Mouse (Mus musculus) lung, postnatal 0 days (tissue): ENCODE data around the gene Paxbp1. TPM values are rescaled to one million over a fixed set of nuclear protein-coding genes. Genes with fewer than 3 reads are reported as not detected.
A peak's percentile ranks its signal among the peaks of the same experiment; 100 is the strongest.

Experiments
- ATAC-seq: fragments of 200-750 bp; cut with Nextera tagmentation; 2 replicates; pipeline ENCODE4 v1.8.0; 2017; ENCODE audit warnings: moderate library complexity
- DNase-seq: peaks from one replicate; pipeline ENCODE4 v3.0.0-alpha.2; 2016; ENCODE audit warnings: low spot score
- H3K27ac ChIP-seq: fragments of 300-500 bp; sonication (generic); 2 replicates; pipeline ENCODE4 v1.5.1; 2014; ENCODE audit warnings: antibody characterized with exemption, mild to moderate bottlenecking, low read length, mixed read lengths
- H3K27me3 ChIP-seq: fragments of 300-500 bp; sonication (generic); replicated peaks from 2 replicates; pipeline ENCODE4 v1.6.1; 2014; ENCODE audit warnings: low read length, mixed read lengths; ENCODE audit not compliant: insufficient read depth
- H3K36me3 ChIP-seq: fragments of 300-500 bp; sonication (generic); 2 replicates; pipeline ENCODE4 v1.6.1; 2014; ENCODE audit warnings: low read length, mixed read lengths; ENCODE audit not compliant: insufficient read depth
- H3K4me1 ChIP-seq: fragments of 300-500 bp; sonication (generic); 2 replicates; pipeline ENCODE4 v1.6.1; 2014; ENCODE audit warnings: antibody characterized with exemption, low read depth, low read length, mixed read lengths; ENCODE audit not compliant: insufficient read depth
- H3K4me2 ChIP-seq: fragments of 300-500 bp; sonication (generic); replicated peaks from 2 replicates; pipeline ENCODE4 v1.6.1; 2014; ENCODE audit warnings: low read depth, mild to moderate bottlenecking, low read length, moderate library complexity, mixed read lengths
- H3K4me3 ChIP-seq: fragments of 300-500 bp; sonication (generic); 2 replicates; pipeline ENCODE4 v1.5.1; 2014; ENCODE audit warnings: low read depth, low read length
- H3K9ac ChIP-seq: fragments of 300-500 bp; sonication (generic); replicated peaks from 2 replicates; pipeline ENCODE4 v1.6.1; 2014; ENCODE audit warnings: low read depth, mild to moderate bottlenecking
- H3K9me3 ChIP-seq: fragments of 300-500 bp; sonication (generic); 2 replicates; pipeline ENCODE4 v1.6.1; 2016; ENCODE audit warnings: low read length, mixed read lengths
- CTCF ChIP-seq: IDR thresholded peaks from 2 replicates; pipeline ENCODE4 v1.5.1; 2016; ENCODE audit warnings: antibody characterized with exemption, mild to moderate bottlenecking
- EP300 ChIP-seq: IDR thresholded peaks from 2 replicates; pipeline ENCODE4 v1.6.1; 2016; ENCODE audit warnings: antibody characterized with exemption, mild to moderate bottlenecking, control low read depth
- WGBS: fragments of 180-500 bp; shearing (Covaris S2); extraction: QIAGEN DNeasy Blood & Tissue Kit; methylation state at CpG from one replicate; pipeline ENCODE4 v1.1.7; 2014; 5-methylcytosine and 5-hydroxymethylcytosine counted together
- polyA plus RNA-seq: library from polyadenylated mRNA; unstranded; fragments of >200 nt; fragmentation: Nextera tagmentation; extraction: Ambion mirVana; gene quantifications from 2 replicates; pipeline ENCODE4 v1.2.1, GENCODE M21; 2015

The Paxbp1 gene
- polyA plus RNA-seq, 1 experiment from 2014 or later, result 20.3 TPM

DNA sequence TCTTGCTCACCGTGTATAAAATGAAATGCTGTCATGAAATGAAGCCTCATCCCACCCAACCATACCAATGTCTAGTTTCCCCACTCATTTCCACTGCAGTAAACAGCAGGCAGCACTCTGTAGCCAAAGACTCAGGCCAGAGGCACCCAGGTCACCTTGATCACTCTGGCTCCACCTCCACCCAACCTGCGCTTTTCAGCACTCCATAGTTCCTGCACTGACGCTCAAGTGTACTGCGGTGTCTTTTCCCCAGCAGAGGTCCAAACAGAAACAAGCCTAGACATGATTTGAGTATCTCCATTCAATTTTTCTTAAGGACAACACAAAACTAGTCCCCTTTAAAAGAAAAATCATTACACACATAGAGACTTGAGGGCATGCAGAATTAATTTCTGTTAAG is 24.9 kb downstream of the Paxbp1 start:
- H3K36me3 ChIP-seq, result peaks cover 41% of the 10 kb centered on the region
- no peaks in the 10 kb centered on the region for H3K27me3 ChIP-seq
- H3K9me3 ChIP-seq, result no peaks in the 10 kb centered on the region
- no peak overlapping the region for H3K27ac ChIP-seq
- H3K9ac ChIP-seq, result no peak overlapping the region
- H3K4me2 ChIP-seq, result no peak overlapping the region
- H3K4me3 ChIP-seq, result no peak overlapping the region
- no peak for DNase-seq
- TF ChIP-seq CTCF (no peak), EP300 (no peak)
- WGBS, result 98% methylated on average over 4 of the region's 4 CpGs
- H3K4me1 ChIP-seq, result no peaks in the 10 kb centered on the region
- no peak for ATAC-seq

DNA sequence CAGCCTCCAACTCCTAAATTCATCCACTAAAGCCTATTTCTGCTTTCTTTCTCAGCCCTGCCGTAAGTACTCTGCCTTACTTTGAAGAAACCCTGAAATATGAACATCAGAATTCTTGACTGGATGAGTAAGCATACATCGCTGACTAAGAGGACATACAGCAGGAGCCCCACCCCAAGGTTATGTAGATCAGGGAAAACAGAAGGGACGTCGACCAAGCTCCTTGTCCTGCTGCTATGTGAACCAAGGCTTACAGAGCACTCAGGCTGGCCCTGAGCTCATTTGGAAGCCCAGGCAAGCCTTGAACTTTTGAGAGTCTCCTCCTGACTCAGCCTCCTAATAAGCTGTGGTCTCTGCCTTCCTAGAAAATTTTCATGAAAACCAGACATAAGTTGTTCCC is 28.6 kb downstream of the Paxbp1 start:
- Histone ChIP-seq H3K4me2 (no peak overlapping the region), H3K27me3 (no peaks in the 10 kb centered on the region), H3K9me3 (no peaks in the 10 kb centered on the region), H3K36me3 (peaks cover 30% of the 10 kb centered on the region; the same call in 1 of the 2 replicates), H3K4me3 (no peak overlapping the region), H3K27ac (no peak overlapping the region), H3K4me1 (no peaks in the 10 kb centered on the region), H3K9ac (no peak overlapping the region)
- DNase-seq, result no peak
- TF ChIP-seq CTCF (no peak), EP300 (no peak)
- no peak for ATAC-seq
- 80% methylated on average over 4 of the region's 4 CpGs for WGBS

DNA sequence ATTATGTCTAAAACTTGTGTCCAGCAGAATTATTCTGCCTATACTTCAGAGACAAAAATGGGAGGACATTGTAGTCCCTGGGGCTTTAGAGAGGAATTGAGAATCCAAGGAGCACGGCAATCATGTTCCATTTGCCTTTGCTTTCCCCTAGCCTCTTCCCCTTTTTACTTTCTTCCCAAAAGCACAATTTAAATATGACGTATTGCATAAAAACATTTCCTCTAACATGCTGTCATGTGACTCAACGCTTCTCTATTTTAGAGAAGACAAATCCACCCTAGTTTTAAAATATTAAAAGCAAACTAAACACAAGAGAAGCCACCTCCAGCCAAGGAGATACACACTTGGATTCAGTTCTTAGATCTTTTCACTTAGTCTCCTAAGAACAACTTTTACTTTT is 32.5 kb downstream of the Paxbp1 start:
- H3K27ac ChIP-seq, result peak overlapping the region; percentile 91
- no peaks in the 10 kb centered on the region for H3K9me3 ChIP-seq
- 0 out of 2 replicates have a peak overlapping the region, but pooled peaks have one; percentile 63 for H3K9ac ChIP-seq
- no peak for ATAC-seq
- peak overlapping the region; percentile 91 for H3K4me3 ChIP-seq
- peak overlapping the region; percentile 84 for H3K4me2 ChIP-seq
- TF ChIP-seq EP300, result no peak
- TF ChIP-seq CTCF, result no peak
- peak; percentile 69 for DNase-seq
- no peaks in the 10 kb centered on the region for H3K27me3 ChIP-seq
- WGBS, result 21% methylated on average over 3 of the region's 3 CpGs
- peaks cover 12% of the 10 kb centered on the region; the same call in 1 of the 2 replicates for H3K36me3 ChIP-seq
- H3K4me1 ChIP-seq, result no peaks in the 10 kb centered on the region

DNA sequence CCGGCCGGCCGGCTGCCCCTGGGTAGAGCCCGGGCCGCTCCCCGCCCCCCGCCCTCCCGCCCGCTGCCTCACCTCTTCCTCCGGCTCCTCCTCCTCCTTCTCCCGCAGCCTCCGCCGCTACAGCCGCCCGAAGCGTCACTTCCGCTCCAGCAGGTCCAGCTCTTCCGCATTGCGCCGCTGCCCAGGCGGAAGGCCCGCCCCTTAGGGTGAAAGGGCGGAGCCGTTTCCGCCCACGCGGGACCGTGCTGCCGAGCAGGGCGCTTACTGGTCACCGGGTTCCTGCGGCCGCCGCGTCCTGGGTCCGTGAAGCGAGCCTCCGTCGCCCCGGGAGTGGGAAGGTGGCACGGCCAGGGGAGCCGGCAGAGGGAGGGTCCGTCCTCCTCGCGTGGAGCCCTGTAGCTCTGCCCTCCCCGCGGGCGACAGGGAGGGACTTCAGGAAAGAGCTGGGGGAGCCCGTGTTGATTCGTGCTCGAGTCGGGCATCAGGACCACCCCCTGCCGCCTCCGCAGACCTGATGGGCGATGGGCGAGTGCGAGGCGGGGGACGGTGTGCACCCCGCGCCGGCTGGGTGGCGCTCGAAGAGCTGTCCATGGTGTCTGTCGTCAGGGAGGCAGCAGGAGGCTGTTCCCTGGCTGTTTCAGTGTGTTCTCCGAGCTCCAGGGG is 33.2 kb downstream of the Paxbp1 start, which contains the start of gene Synj1:
TSS of gene Synj1 (minus strand) at position 288 of the 663 bp plus-strand sequence.
- Histone ChIP-seq H3K36me3 (peaks cover 10% of the 10 kb centered on the region; the same call in 1 of the 2 replicates), H3K9me3 (no peaks in the 10 kb centered on the region), H3K9ac (peak within 1 kb of the TSS; percentile 95), H3K27me3 (no peaks in the 10 kb centered on the region), H3K4me1 (no peaks in the 10 kb centered on the region), H3K4me3 (peak within 1 kb of the TSS; percentile 91), H3K27ac (peak within 1 kb of the TSS; percentile 91), H3K4me2 (peak within 1 kb of the TSS; percentile 84)
- DNase-seq (peak; percentile 98), ATAC-seq (peak; percentile 97)
- WGBS, result under 1% methylated on average over 50 of the region's 66 CpGs
- peak; percentile 38 for TF ChIP-seq CTCF
- TF ChIP-seq EP300, result no peak

DNA sequence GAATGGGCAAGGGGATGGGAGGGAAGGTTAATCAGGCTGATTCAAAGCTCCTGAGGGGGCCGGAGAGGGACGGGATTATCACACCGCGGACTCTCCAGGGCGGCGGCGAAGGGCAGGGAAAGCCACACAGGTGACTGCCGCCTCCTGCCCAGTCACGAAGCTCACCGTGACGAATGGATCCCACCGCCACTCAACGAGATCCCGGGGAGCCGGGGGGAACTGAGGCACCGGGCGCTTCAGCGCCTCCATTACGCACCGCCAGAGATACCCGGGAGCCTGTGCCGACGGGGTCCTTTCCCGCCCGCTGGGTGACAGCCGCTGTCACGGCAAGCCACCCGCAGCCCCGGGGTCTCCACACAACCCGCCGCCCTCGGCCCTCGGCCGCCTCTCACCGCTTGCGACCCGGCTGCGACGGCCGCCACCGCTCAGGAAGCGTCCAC is 33.7 kb downstream of the Paxbp1 start:
- Histone ChIP-seq H3K4me2 (peak overlapping the region; percentile 84), H3K27ac (peak overlapping the region; percentile 91), H3K4me1 (no peaks in the 10 kb centered on the region), H3K4me3 (peak overlapping the region; percentile 91), H3K9me3 (no peaks in the 10 kb centered on the region), H3K36me3 (peaks cover 4% of the 10 kb centered on the region; the same call in 1 of the 2 replicates), H3K9ac (peak overlapping the region; percentile 95), H3K27me3 (no peaks in the 10 kb centered on the region)
- TF ChIP-seq EP300 (no peak), CTCF (no peak)
- under 1% methylated on average over 28 of the region's 42 CpGs for WGBS
- peak; percentile 38 for ATAC-seq
- peak; percentile 29 for DNase-seq

DNA sequence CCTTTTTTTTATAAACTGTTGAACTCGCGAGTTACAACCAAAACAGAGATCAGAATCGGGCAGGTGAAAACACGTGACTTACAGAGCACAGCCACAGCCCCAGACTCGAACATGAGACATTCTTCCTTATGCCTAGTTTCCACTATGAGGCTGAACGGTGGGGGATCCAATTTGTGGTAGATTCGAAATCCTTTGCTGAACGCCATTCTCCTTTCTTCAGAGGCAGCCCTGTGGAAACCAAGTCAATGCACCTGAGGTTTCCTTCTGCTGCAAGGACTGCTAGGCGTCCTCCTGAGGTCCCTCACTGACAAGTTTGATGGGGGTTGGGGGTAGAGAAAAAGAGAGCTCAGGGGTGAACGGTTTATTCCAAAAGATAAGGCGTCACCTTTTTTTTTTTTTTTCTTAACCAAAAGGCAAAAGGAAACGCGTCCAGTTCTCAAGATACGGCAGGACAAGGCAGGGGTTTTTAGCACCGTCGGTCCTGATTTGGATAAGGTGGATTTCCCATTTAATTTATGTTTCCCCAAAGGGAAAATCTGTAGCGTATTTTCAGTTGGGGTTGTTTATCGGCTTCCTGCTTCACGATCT is 34.3 kb downstream of the Paxbp1 start:
- peak; percentile 59 for DNase-seq
- WGBS, result 2% methylated on average over 19 of the region's 19 CpGs

More for the DNA sequence above, 34.3 kb downstream of the Paxbp1 start:
- Histone ChIP-seq H3K36me3 (no peaks in the 10 kb centered on the region), H3K4me1 (no peaks in the 10 kb centered on the region), H3K27me3 (no peaks in the 10 kb centered on the region), H3K9ac (peak overlapping the region; percentile 95), H3K4me2 (peak overlapping the region; percentile 84), H3K4me3 (peak overlapping the region; percentile 91), H3K9me3 (no peaks in the 10 kb centered on the region), H3K27ac (peak overlapping the region; percentile 91)
- no peak for TF ChIP-seq CTCF
- TF ChIP-seq EP300, result no peak
- no peak for ATAC-seq
